Mouse (Mus musculus) gastrocnemius, adult 8-10 months (tissue): ENCODE results near the gene Sipa1l3. TPM values are rescaled to one million over a fixed set of nuclear protein-coding genes. Genes with fewer than 3 reads are reported as not detected.

ENCODE experiments used
- DNase-seq, 2 experiments: peaks; one replicate each; pipeline ENCODE4 v3.0.0; 2022; ENCODE audit warnings: low spot score in 2 of 2
- total RNA-seq, 4 experiments: library from RNA; stranded (reverse); gene quantifications; 2 replicates each; pipeline ENCODE4 v1.2.4; 2022

Sipa1l3 gene
- total RNA-seq, 4 experiments from 2014 or later, result 5.3 to 7.0 (median 6.2) TPM

GRCm38 (mm10) chr7:29446156-29446555 lies 72.3 kb downstream of the Sipa1l3 start:
- no peak for DNase-seq

GRCm38 (mm10) chr7:29444527-29444926 lies 73.9 kb downstream of the Sipa1l3 start:
- DNase-seq, result no peak

- no peak for DNase-seq
These were observed 74.4 kb downstream of the Sipa1l3 start for GRCm38 (mm10) chr7:29444070-29444469.

GRCm38 (mm10) chr7:29441793-29442192 lies 76.6 kb downstream of the Sipa1l3 start:
- DNase-seq, result no peak

GRCm38 (mm10) chr7:29441151-29441550 lies 77.3 kb downstream of the Sipa1l3 start:
- no peak for DNase-seq

- DNase-seq, result no peak
These were observed 79.7 kb downstream of the Sipa1l3 start for GRCm38 (mm10) chr7:29438655-29439282.

GRCm38 (mm10) chr7:29438204-29438603 lies 80.2 kb downstream of the Sipa1l3 start:
- no peak for DNase-seq

GRCm38 (mm10) chr7:29437072-29437471 lies 81.4 kb downstream of the Sipa1l3 start:
- peak in 1 of 2 experiments; percentile 43 for DNase-seq

- DNase-seq, result no peak
These were observed 84.0 kb downstream of the Sipa1l3 start for GRCm38 (mm10) chr7:29434313-29435035.

GRCm38 (mm10) chr7:29433725-29434124 lies 84.7 kb downstream of the Sipa1l3 start:
- no peak for DNase-seq

- DNase-seq, result no peak
These were observed 85.4 kb downstream of the Sipa1l3 start for GRCm38 (mm10) chr7:29432947-29433553.

GRCm38 (mm10) chr7:29432180-29432946 lies 86.1 kb downstream of the Sipa1l3 start:
- DNase-seq, result no peak

GRCm38 (mm10) chr7:29430739-29431211 lies 87.7 kb downstream of the Sipa1l3 start:
- no peak for DNase-seq

- DNase-seq, result no peak
These were observed 92.4 kb downstream of the Sipa1l3 start for GRCm38 (mm10) chr7:29426056-29426455.

- DNase-seq, result no peak
These were observed 93.0 kb downstream of the Sipa1l3 start for GRCm38 (mm10) chr7:29425413-29425827.

GRCm38 (mm10) chr7:29424690-29425089 lies 93.8 kb downstream of the Sipa1l3 start:
- DNase-seq, result no peak

GRCm38 (mm10) chr7:29421909-29422244 lies 96.6 kb downstream of the Sipa1l3 start:
- DNase-seq, result no peak

- no peak for DNase-seq
These were observed 97.1 kb downstream of the Sipa1l3 start for GRCm38 (mm10) chr7:29421240-29421908.

- no peak for DNase-seq
These were observed 98.6 kb downstream of the Sipa1l3 start for GRCm38 (mm10) chr7:29419836-29420235.

- no peak for DNase-seq
These were observed 100.2 kb downstream of the Sipa1l3 start for GRCm38 (mm10) chr7:29418231-29418630.
